Mouse (Mus musculus): ENCODE results near the gene Nab2.

DNA sequence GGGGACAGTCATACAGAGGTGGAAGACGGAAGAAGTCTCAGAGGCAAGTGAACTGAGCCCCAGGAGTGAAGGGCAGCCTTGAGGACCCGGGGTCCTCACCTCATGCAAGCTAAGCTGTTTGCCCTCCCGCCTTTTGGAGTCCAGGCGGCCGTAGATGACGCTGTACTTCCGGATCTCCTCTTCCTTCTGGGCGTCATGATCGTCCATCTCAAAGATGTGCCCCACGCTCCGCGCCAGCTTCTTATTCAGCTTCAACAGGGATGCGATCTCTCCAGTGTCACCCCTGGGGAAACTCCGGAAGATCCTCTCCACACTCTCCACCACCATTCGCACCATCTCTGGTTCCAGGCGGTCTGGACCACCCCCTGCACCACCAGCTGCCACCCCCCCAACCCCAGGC, 4.2 kb downstream of the Nab2 start:
- no peak for TF ChIP-seq CTCF (IDR thresholded peaks at IDR 0.05; ENCODE audit: extremely low read depth, insufficient read depth, low read length)
- TF ChIP-seq POLR2A (IDR thresholded peaks at IDR 0.05; ENCODE audit: extremely low read depth, insufficient read depth, low read length), result no peak

Data from cortical plate, adult 2 months (tissue).